ENCODE assay signal across 8 mouse cellular contexts in the genomic region with DNA sequence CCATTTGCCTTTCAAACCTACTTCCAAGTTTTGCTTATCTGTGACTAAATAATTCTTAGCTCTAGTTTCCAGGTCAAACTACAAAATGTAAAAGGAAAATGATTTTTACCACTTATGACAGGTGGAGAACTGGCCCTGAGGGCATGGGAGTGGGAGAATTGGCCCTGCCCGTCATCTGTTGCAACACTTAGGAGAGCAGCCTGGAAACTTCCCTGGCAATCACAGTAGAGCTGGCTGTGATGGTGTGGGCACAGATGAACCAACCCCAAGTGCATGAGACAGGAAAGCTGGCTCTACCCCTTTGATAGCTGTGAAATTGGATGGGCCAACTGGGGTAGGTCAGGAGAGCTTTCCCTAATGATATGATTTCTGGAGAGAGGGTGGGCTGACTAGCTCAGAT. TPM values are rescaled to one million over a fixed set of nuclear protein-coding genes. Genes with fewer than 3 reads are reported as not detected.
"Had no signal": no experiment of that assay in that cellular context is flagged by ENCODE, and none has a peak within 500 bp of the region (broad histone marks: within the 10 kb centered on the region; RNA-seq: fewer than 3 reads in every experiment).

No protein-coding gene starts in this region.

- DNase-seq: kidney, postnatal 10 days; kidney, postnatal 36 days; left cerebral cortex, postnatal 4 days; liver, postnatal 0 days; lung, embryonic 14.5 days; thymus, adult 18-20 months; thymus, postnatal 36 days had no signal

RNA-seq across cellular contexts. Expression of gene Cyp2j12, which starts 21.9 kb away (rescaled TPM):
- total RNA-seq: left cerebral cortex, postnatal 4 days; megakaryocyte, adult 5-6 weeks had no signal
